Mouse (Mus musculus): ENCODE measurements around the gene Grk2.

The Grk2 gene

DNA sequence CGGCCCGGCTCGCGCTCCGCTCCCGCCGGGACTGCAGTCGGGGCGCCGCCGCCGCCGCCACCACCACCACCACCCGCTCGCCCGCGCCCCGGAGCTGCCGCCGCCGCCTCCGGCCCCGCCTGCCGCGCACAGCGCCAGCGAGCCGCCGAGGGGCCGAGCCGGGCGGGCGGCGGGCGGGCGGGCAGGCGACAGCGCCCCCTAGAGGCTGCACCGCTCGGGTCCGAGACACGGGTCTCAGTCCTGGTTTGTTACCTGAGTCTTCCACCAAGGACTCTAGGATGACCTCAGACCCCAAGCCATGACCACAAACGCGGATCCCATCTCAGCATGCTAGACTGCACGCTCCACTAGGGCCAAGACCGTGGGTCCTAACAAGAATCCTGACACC lies at the start of gene Grk2:
TSS of gene Grk2 (minus strand) at position 33 of the 388 bp plus-strand sequence.
- DNase-seq: peak; percentile 89

DNA sequence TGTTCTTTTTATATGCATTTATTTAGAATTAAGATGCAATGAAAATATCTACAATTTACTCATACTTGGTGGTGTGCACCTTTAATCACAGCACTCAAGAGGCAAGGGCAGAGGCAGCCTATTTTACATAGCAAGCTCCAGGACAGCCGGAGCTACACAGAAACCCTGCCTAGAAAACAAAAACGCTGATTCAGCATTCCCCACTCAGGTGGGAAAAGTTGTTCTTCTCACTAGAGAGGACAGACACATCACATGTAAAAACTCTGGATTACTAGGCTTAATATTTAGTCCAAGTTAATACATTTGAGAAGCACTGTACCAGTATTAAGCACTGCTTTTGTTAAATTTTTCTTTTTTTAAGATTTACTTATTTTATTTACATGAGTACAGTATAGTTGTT lies 43.4 kb upstream of the Grk2 start:
- no peak for DNase-seq

DNA sequence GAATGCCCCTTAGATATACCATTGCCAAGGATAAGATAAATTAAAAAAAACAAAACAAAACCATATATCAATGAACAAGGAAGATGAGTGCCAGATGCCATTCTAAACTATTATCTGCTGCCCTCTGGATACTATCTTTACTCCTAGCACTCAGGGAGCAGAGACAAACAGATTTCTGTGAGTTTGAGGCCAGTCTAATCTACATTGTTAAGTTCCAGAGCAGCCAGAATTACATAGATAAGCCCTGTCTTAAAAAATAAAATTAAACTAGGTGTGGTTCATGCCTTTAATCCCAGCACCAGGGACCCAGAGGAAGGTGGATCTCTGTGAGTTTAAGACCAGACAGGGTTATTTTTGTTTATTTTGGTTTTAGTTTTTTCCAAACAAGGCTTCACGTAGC lies 40.5 kb upstream of the Grk2 start:
- DNase-seq: no peak

DNA sequence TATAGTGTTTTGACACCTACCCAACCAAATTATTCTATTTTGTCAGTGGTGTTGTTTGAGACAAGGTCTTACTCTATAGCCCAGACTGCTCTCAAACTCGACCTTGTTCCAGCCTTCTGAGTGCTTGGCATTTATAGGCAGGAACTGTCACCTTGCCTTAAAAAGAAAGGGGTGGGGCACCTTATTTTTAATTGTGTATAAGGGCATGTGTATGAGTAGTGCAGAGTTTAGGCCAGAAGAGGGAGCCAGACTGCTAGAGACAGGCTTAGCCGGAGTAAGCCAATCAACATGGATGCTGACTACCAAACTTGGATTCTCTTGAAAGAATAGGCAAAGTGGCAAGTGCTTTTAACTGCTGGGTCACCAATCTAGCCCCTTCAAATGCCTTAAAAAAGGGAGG lies 32.1 kb upstream of the Grk2 start:
- DNase-seq: peak; percentile 45

DNA sequence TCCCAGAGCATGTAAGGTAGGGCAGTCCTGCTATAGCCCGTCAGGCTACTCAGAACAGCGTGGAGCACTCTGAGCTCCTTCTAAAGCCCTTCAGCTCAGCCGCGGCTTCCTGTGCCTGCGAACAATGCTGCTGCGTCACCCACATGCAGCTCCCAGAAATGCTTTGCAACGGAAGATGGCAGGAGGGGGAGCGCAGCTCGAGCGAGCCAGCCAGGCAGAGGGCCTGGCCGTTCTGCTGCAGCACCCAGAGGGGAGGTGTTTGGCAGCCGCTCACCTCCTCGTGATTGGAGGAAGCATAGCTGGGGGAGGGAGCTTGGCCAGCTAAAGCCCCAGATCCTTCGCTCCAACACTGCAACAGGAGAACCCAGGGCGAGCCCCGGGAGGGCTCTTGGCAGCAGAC lies 27.8 kb upstream of the Grk2 start:
- peak; percentile 92 for DNase-seq

DNA sequence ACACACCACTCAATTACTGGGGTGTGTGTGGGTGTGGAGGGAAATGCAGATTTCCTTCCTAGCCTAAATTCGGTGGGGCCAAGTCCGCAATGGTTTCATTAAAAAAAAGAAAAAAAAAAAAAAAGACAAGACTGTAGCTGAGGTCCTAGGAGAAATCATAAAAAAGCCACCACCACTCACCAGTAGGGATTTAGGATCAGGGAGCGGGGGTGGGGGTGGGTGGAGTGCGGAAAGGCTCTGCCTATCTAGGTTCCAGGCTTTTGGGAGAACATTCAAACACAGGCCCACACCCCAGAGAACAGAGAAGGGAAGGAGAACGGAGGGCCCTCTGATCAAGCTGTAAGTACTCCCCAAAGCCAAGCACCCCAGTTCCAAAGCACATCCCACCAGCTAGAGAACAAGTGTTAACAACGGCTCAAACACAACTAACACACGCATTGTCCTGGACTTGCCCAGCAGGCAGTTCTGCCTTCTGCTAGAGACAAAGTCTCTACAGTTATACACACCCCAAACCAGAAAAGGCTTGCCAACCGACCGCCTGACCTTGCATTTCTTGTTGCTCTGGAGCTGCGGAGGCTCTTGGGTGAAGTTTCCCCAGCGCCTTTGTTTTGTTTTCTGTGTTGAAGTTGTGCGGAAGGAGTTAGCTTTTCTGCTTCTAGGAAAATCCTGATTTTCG lies 27.2 kb upstream of the Grk2 start:
- DNase-seq: peak; percentile 55

DNA sequence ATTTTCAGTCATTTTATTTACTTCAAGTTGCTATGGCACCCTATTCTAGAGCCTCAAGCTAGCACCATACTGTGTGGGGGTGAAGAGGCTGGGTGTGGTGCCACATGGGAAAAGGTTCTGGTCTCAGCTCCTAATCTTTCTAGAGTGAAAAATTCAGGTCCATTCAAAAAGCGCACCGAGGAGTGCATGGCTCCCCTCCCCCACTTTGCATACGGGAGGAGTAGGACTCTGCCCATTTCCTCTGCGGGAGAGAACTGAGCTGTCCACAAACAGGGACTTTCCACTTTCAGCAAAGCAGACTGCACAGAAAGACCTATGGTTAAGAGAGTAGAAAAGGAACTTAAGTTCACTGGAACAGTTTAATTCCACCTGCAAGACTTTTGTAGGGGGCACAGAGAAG lies 26.6 kb upstream of the Grk2 start:
- DNase-seq: peak; percentile 67

DNA sequence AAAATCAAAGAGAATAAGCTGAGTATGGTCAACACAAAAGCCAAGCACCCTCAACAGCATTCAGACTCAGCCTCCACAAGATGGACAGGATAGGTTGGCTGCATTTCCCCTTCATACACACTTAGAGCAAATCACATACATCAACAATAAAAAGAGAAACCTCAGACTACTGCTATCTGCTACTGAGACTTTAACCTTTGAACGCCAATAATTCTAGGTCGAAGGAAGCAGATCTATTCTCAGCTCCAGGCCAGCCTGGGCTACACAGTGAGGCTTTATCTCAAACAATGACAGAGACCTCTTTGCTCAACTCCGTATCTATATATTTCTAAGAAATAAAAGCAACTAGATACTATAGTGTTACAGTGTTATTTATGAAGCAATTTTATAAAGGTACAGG lies 25.3 kb upstream of the Grk2 start:
- no peak for DNase-seq

DNA sequence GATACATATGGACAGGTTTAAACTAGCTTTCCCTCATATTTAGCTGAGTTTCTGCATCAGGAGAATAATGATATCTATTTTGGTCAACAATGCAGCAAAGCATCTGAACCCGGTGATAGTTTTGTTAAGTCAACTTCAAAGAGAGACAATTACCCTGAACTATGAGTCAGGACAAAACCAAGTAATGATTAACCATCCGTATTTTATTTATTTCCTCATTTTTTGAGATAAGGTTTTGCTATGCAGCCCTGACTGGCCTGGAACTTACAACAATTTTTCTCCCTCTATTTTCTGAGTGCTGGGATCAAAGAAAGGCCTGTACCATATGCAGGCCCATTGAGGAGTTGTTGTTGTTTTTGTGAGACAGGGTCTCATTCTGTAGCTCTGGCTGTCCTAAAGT lies 24.6 kb upstream of the Grk2 start:
- no peak for DNase-seq

DNA sequence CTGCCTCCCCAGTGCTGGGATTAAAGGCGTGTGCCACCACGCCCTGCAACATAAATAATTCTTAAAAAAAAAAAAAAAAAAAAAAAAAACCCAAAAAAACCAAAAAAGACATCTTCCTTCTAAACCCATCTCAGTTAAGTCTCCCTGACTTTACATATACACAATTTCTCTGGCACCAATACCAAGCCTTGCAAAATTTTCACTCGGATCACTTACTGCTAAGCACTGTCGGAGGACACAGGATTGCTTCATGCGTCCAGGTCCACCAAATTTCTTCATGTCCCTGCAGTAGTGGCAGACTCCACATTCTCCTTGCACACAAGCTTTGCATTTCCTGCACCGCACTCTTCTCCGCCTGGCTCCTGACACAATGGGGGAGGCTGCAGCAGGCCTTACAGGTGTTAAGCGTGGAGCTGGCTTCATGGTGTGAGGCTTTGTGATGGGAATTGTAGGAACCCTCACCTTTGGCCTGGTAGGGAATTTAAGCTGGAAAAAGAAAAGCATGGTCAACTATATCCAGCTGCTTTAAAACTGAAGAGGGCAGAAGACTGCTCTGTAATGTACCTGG lies 22.8 kb upstream of the Grk2 start:
- no peak for DNase-seq

DNA sequence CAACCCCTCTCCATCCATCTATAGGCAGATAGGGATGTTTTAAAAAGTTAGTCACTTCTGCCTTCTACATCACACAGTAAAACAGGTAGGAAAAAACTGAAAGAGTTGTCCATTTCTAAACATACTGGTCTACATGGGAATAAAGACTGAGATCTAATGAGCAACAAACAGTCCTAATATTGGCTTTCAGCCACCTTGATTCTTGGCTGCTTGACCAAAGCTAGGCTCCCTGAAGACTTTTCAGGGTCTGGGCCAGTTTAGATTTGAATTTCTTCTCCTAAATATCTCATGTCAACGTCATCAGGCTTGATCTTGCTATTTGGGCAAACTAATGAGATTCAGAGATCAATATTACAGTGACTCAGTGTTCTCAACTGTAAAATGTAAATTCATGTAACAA lies 20.9 kb upstream of the Grk2 start:
- DNase-seq: no peak

DNA sequence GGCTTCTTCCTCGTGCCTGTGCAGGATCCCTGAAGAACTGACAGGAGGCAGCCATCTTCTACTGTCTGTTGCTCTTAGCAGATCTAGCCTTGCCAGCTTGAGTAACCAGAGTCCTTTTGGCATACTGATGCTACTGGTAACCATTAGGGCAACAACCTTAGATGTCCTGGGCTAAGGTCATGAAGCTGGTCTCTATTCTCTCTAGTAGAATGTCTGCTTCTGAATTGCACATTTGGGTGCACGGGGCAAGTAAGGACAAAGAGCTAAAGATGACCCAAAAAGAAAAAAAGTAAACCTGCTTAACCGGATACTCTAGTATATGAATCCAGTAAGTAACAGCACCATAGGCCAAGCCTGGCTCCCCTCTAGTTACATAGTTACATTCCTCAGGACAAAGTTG lies 20.1 kb upstream of the Grk2 start:
- no peak for DNase-seq

DNA sequence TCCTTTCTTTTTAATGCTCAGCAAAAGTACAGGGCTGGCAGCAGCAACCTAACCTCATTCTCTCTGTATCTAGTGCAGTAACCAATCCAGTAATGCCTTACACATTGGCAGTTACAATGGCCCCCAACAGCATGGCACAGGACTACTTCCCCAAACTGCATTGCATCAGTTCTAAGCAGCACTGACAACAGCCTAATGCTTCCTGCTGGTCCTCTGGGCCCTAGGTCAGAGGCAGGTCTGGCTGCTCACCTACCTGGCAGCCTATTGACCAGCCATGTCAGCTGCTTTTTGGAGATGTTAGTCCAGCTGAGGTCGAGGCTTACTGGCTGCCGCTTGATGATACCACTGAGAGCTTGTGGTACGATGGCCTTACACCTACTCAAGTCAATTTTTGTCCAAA lies 16.1 kb upstream of the Grk2 start:
- DNase-seq: no peak

DNA sequence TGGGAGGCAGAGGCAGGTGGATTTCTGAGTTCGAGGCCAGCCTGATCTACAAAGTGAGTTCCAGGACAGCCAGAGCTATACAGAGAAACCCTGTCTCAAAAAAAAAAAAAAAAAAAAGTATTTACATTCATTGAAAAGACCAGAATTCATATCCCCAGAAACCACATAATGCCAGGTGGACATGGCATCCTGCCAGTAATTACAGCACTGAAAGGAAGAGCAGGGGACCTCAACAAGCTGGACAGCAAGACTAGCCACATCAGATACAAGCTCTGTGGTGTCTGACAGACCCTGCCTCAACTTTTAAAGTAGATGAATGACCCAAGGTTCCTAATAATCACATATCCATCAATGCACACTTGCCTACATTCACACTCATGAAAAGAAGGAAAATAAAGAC lies 15.6 kb upstream of the Grk2 start:
- DNase-seq: no peak

DNA sequence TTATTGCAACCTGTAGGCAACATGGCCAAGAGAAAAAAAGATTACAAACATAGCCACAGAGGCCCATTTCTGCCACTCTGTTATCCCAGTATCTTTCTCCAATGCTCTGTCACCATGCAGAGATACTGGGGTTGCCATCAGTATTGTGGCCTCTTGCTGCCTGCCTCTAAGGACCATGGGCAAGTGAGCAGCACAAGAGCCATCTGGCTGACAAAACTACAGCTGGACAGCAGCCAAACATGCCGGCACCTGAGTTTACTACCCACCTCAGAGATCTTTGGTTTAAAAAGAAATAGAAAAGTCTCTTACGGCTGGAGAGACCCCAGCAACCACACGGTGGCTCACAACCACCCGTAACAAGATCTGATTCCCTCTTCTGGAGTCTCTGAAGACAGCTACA lies 13.2 kb upstream of the Grk2 start:
- DNase-seq: no peak

DNA sequence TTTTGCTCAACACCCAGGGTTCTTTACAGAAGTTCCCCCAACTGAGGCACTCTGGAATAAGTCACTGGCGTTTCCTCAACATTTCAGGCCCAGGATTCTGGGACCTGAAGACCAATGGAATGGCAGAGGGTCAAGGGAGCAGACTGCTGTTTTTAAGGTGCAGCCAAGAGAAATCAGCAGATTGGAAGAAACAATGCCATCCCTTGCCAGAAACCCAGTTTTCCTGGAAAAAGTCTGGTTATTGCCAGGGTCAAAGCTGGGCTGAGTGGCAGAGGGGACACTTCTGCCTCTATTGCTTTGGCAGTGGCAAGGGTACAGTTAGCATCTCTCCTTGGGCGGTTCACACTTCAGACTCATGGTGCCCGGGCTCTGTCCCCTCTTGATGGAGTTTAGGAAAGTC lies 11.2 kb upstream of the Grk2 start:
- DNase-seq: no peak

DNA sequence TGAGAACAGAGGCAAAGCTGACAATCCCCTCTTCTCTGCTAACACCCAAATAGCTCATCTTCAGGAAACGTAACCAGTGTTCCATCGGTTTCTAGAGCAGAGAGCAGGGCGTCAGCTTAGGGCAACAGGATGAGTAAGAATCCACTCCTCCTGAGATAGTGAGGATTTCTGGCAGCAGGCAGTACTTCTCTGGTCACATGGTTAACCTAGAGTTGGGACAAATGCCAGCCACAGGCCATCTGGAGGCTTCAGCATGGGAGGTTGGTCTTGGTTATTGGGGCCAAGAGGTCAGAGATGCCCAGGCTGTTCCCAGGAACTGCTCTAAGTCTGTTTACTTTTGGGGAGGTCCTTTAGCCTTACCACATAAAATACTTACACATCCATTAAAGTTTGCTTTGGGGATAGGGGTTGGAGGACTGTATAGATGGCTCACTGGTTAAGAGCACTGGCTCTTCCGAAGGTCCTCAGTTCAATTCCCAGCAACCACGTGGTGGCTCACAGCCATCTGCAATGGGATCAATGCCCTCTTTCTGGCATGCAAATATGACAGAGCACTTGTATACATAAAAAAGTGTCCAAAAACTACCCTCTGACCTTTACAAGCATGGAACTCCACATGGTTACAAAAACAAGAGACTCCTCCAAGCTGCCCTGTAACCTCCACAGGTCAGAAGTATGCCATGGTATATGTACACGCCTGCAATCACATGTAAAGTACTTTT lies 9.4 kb upstream of the Grk2 start:
- no peak for DNase-seq

DNA sequence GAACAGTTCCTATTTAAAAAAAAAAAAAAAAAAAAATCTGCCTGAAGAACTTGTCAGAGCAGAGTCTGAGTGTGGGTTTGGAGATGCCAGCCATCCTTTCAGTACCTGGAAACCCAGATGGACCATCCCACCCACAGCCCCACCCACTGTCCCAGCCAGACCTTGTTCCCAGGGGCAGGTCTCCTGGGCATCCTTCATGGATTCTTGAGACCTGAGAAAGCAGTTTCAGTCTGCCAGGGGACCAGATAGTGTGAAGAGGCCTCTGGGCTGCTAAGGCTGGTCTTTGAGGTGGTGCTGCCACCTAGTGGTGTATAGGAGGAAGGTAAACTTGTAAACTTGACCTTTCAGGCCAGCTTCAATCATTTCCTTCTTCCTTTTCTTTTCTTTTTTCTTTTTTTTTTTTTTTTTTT lies 3.8 kb upstream of the Grk2 start:
- peak; percentile 67 for DNase-seq

DNA sequence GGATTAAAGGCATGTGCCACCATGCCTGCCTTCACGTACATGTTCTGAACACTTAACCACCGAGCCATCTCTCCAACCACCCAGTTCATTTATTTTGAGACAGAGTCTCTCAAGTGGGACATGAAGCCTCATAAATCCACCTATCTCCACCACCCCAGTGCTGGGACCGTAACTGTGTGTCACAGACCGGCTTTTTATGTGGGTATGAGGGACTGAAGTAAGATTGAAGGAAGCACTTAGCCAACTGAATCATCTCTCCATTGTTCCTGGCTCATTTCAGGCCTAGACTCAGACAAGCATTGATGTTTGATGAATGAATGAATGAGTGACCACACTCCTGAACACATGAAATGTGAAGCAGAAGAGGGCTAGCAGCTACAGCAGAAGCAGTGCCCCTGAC lies 3.3 kb upstream of the Grk2 start:
- no peak for DNase-seq

DNA sequence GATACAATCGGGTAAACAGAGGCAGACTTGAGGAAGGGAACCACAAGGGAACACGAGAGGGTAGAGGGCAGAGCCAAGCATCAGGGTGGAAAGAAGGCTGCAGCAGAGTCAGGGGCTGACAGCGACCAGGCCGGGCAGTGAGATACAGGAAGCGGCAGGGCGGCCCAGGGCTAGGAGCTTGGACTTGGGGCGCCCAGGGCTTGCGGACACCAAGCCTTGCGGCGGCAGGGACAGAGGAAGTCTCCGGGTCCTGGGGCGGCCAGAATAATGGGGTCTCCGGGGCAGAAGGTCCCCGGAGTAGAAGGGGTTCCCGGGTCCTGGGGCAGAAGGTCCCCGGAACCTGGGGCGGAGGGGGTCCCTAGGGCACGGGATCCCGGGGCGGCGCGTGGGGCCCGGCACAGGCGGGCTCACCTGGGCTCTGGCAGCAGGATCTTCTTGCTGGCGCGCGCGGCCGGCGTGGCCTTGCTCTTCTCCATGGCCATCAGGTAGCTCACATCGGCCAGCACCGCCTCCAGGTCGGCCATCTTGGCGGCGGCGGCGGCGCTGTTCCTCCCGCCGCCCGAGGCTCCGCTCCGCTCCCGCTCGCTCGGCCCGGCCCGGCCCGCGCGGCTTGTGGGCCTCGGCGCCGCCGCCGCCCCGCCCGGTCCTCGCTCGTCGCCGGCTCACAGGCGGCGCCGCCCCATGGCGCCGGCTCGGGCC lies 382 bp downstream of the Grk2 start:
- DNase-seq: peak; percentile 63

DNA sequence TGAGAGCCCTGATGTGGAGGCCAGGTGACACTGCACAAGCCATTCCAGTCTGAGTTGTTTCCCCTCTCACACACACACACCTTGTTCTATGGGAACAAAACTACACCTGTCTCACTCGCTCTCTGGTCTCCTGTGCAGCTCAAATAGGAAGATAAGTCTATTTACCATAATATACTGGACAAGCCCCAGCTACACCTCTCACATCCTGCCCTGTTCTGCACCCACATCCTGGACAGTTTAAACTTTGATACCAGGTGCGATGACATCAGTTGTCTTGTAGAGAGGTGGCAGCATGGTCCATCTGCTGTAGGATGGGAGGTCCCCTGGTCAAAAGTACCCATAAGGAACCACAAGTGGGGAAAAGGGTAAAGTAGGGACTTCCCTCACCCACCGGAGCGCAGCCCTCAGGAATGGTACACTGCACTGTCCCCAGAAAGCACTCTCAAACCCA lies 1.1 kb downstream of the Grk2 start:
- DNase-seq: no peak

DNA sequence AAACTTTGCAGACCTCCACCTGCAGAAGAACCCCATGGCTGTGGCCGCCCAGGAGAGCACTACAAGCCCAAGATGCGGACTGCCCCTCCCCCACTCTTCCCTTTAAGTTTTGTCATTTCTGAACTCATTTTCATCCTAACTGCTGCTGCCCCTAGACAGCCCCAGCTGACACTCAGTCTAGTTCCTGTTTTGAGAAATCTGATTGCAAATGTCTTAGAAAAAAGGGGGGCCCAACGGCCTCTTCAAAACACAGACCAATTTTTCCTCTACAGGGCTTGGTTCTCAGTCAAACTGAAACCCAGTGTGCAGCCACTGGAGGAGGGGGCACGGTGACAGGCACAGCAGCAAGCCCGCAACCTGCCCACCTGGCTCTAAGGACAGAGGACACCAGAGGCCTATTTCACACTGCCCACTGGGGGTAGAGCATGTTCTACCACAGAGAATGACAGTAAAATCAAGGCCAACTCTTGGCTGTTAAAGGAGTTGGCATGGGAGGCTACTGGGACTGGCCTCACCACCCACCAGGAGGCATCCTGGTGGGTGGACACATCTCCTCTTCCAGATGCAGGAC lies 1.7 kb downstream of the Grk2 start:
- no peak for DNase-seq

DNA sequence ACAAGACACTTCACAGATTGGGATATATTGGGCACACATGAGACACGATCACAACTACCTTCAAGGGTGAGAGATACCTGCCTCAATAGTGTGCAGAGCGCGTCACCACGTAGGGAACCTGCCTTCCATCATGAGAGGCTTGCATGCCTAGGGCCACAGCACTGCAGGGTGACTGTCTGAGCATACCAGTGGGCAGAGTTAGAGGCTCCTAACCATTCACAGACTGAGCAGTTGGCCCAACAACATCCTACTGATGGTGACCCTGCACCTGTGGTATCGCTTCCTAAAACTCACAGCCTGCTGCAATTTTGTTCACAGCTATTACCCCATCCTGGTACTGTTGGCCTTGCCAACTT lies 2.4 kb downstream of the Grk2 start:
- no peak for DNase-seq
